In the genomic region with DNA sequence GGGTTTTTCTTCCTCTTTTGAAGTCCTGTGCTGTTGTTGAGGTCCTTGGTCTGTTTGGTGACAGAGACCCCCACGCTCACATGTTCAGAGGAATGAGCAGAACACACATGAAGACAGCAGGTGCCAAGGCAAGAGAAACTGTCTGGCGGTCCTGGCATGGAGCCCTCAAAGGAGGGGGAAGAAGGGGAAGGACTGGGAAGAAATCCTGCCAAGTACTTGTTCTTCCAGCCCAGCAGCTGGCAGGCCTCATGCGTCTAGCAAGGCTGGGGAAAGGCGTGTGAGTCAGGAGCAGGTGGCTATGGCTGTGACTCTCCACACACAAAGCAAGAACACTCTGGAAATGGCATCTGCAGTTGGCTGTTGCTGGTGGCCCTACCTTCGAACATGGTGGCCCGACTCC, we compare ENCODE assay signal across 11 mouse cellular contexts. TPM values are rescaled to one million over a fixed set of nuclear protein-coding genes. Genes with fewer than 3 reads are reported as not detected.
DNase-seq lines count a peak whose midpoint lies in the region; ATAC-seq lines count a peak whose summit lies in the region.
"Had no signal": no experiment of that assay in that cellular context is flagged by ENCODE, and none has a peak within 500 bp of the region (broad histone marks: within the 10 kb centered on the region; RNA-seq: fewer than 3 reads in every experiment).

No protein-coding gene starts in this region.

- H3K27me3 ChIP-seq in hindbrain, embryonic 14.5 days (ENCODE audit: control insufficient read depth, insufficient read depth, low read length), result no peaks in the 10 kb centered on the region
- H3K27me3 ChIP-seq in hindbrain, embryonic 12.5 days, result no peaks in the 10 kb centered on the region
- H3K27me3 ChIP-seq: embryonic facial prominence, embryonic 12.5 days; stomach, embryonic 15.5 days had no signal

- no peak overlapping the region for H3K4me3 ChIP-seq in hindbrain, embryonic 14.5 days (replicated peaks; ENCODE audit: low read length)
- H3K4me3 ChIP-seq in hindbrain, embryonic 12.5 days, result no peak overlapping the region
- H3K4me3 ChIP-seq: embryonic facial prominence, embryonic 12.5 days; liver, embryonic 13.5 days; stomach, embryonic 15.5 days had no signal

- DNase-seq in hindbrain, embryonic 14.5 days (ENCODE audit: low spot score), result peak; percentile 45
- DNase-seq in adrenal gland, postnatal 25 days, result peak; percentile 65
- DNase-seq in gastrocnemius, postnatal 36 days, result peak; percentile 59 to 77
- DNase-seq in left cerebral cortex, postnatal 36 days (ENCODE audit: low spot score in 2 of 2), result peak; percentile 83
- DNase-seq in skeletal muscle tissue, adult 2 months (ENCODE audit: low read depth, low spot score), result peak; percentile 81
- DNase-seq in B cell, adult 2 months, result no peak
- DNase-seq in cerebellum, adult 9-10 months, result no peak
- DNase-seq: liver, embryonic 13.5 days had no signal

- no peaks in the 10 kb centered on the region for H3K36me3 ChIP-seq in hindbrain, embryonic 14.5 days (replicated peaks; ENCODE audit: control insufficient read depth, insufficient read depth)
- H3K36me3 ChIP-seq in hindbrain, embryonic 12.5 days, result 0 out of 2 replicates have a peak, but pooled peaks cover 5% of the 10 kb centered on the region
- H3K36me3 ChIP-seq: liver, embryonic 13.5 days; stomach, embryonic 15.5 days had no signal

- H3K9ac ChIP-seq in hindbrain, embryonic 14.5 days, result no peak overlapping the region
- no peak overlapping the region for H3K9ac ChIP-seq in hindbrain, embryonic 12.5 days
- H3K9ac ChIP-seq: embryonic facial prominence, embryonic 12.5 days; liver, embryonic 13.5 days; stomach, embryonic 15.5 days had no signal

- H3K9me3 ChIP-seq in hindbrain, embryonic 14.5 days (ENCODE audit: control insufficient read depth, low read length), result no peaks in the 10 kb centered on the region
- no peaks in the 10 kb centered on the region for H3K9me3 ChIP-seq in hindbrain, embryonic 12.5 days (replicated peaks)
- H3K9me3 ChIP-seq: embryonic facial prominence, embryonic 12.5 days; liver, embryonic 13.5 days; stomach, embryonic 15.5 days had no signal

- no peaks in the 10 kb centered on the region for H3K4me1 ChIP-seq in hindbrain, embryonic 14.5 days (replicated peaks; ENCODE audit: control insufficient read depth, insufficient read depth, low read length)
- no peaks in the 10 kb centered on the region for H3K4me1 ChIP-seq in hindbrain, embryonic 12.5 days
- H3K4me1 ChIP-seq: embryonic facial prominence, embryonic 12.5 days; liver, embryonic 13.5 days; stomach, embryonic 15.5 days had no signal

- H3K27ac ChIP-seq in hindbrain, embryonic 14.5 days, result no peak overlapping the region
- no peak overlapping the region for H3K27ac ChIP-seq in hindbrain, embryonic 12.5 days
- H3K27ac ChIP-seq: embryonic facial prominence, embryonic 12.5 days; liver, embryonic 13.5 days; stomach, embryonic 15.5 days had no signal

- H3K4me2 ChIP-seq in hindbrain, embryonic 14.5 days (replicated peaks), result no peak overlapping the region
- no peak overlapping the region for H3K4me2 ChIP-seq in hindbrain, embryonic 12.5 days (replicated peaks)
- H3K4me2 ChIP-seq: embryonic facial prominence, embryonic 12.5 days; liver, embryonic 13.5 days; stomach, embryonic 15.5 days had no signal

- intact Hi-C loops in gastrocnemius, postnatal 36 days (cut with DNase I), result no loop called here
- intact Hi-C loops in left cerebral cortex, postnatal 36 days (cut with DNase I), result no loop called here

- ATAC-seq in hindbrain, embryonic 14.5 days (ENCODE audit: low FRiP score), result no peak; the same call in 1 of the 2 replicates
- no peak for ATAC-seq in hindbrain, embryonic 12.5 days (ENCODE audit: low FRiP score)

- 72% methylated on average over 6 of the region's 6 CpGs for WGBS in hindbrain, embryonic 14.5 days
- 79% methylated on average over 6 of the region's 6 CpGs for WGBS in hindbrain, embryonic 12.5 days

RNA-seq across cellular contexts. Expression of gene Thpo, which starts 12.3 kb away (rescaled TPM):
- 0.86 and 1.2 TPM in 2 replicates for polyA plus RNA-seq in hindbrain, embryonic 14.5 days (2014; fragmentation: Nextera tagmentation; extraction: Ambion mirVana)
- polyA plus RNA-seq in hindbrain, embryonic 12.5 days (2016; fragmentation: Nextera tagmentation; extraction: Ambion mirVana), result 0.96 and 0.98 TPM in 2 replicates
- 1.6 and 3.2 TPM in 2 replicates for total RNA-seq in adrenal gland, postnatal 25 days (2021)
- 1 to 10 TPM; 3.6 to 4.0 TPM for total RNA-seq in gastrocnemius, postnatal 36 days (2021)
- 1 to 10 TPM; 2.9 to 7.8 TPM for total RNA-seq in left cerebral cortex, postnatal 36 days (2021)

RNA-seq across cellular contexts. Expression of gene Chrd, which starts 13.7 kb away (rescaled TPM):
- polyA plus RNA-seq in hindbrain, embryonic 14.5 days (2014; fragmentation: Nextera tagmentation; extraction: Ambion mirVana), result 5.4 and 7.3 TPM in 2 replicates
- polyA plus RNA-seq in hindbrain, embryonic 12.5 days (2016; fragmentation: Nextera tagmentation; extraction: Ambion mirVana), result 6.0 and 6.4 TPM in 2 replicates
- total RNA-seq in adrenal gland, postnatal 25 days (2021), result 8.1 and 13.5 TPM in 2 replicates
- 1 to 10 TPM; 2.3 to 3.0 TPM for total RNA-seq in gastrocnemius, postnatal 36 days (2021)
- total RNA-seq in left cerebral cortex, postnatal 36 days (2021), result 10 to 100 TPM; 33.6 to 46.4 TPM

RNA-seq across cellular contexts. Expression of gene Clcn2, which starts 29.1 kb away (rescaled TPM):
- polyA plus RNA-seq in hindbrain, embryonic 14.5 days (2014; fragmentation: Nextera tagmentation; extraction: Ambion mirVana), result 28.7 and 32.1 TPM in 2 replicates
- polyA plus RNA-seq in hindbrain, embryonic 12.5 days (2016; fragmentation: Nextera tagmentation; extraction: Ambion mirVana), result 40.0 and 40.5 TPM in 2 replicates
- 45.9 and 74.4 TPM in 2 replicates for total RNA-seq in adrenal gland, postnatal 25 days (2021)
- 1 to 10 TPM in 1 of 2 experiments, under 1 TPM in 1; 0.99 to 1.0 TPM for total RNA-seq in gastrocnemius, postnatal 36 days (2021)
- 10 to 100 TPM; 59.1 to 72.2 TPM for total RNA-seq in left cerebral cortex, postnatal 36 days (2021)

RNA-seq across cellular contexts. Expression of gene Polr2h, which starts 29.2 kb away (rescaled TPM):
- polyA plus RNA-seq in hindbrain, embryonic 14.5 days (2014; fragmentation: Nextera tagmentation; extraction: Ambion mirVana), result 93.2 and 95.9 TPM in 2 replicates
- polyA plus RNA-seq in hindbrain, embryonic 12.5 days (2016; fragmentation: Nextera tagmentation; extraction: Ambion mirVana), result 68.6 and 80.7 TPM in 2 replicates
- total RNA-seq in adrenal gland, postnatal 25 days (2021), result 49.8 and 56.3 TPM in 2 replicates
- total RNA-seq in gastrocnemius, postnatal 36 days (2021), result 1 to 10 TPM; 7.7 to 9.3 TPM
- total RNA-seq in left cerebral cortex, postnatal 36 days (2021), result 10 to 100 TPM; 21.7 to 25.5 TPM

RNA-seq across cellular contexts. Expression of gene Fam131a, which starts 53.6 kb away (rescaled TPM):
- 41.8 and 44.2 TPM in 2 replicates for polyA plus RNA-seq in hindbrain, embryonic 14.5 days (2014; fragmentation: Nextera tagmentation; extraction: Ambion mirVana)
- polyA plus RNA-seq in hindbrain, embryonic 12.5 days (2016; fragmentation: Nextera tagmentation; extraction: Ambion mirVana), result 19.4 and 19.8 TPM in 2 replicates
- total RNA-seq in adrenal gland, postnatal 25 days (2021), result 14.8 and 17.6 TPM in 2 replicates
- total RNA-seq in gastrocnemius, postnatal 36 days (2021), result 10 to 100 TPM; 50.1 to 79.3 TPM
- 100 to 1,000 TPM; 303 to 372 TPM for total RNA-seq in left cerebral cortex, postnatal 36 days (2021)

Comparison
In these comparisons a context has a peak if more than half of its experiments do, and no peak if none do; other contexts are left out.
1. DNase-seq: peak in hindbrain, embryonic 14.5 days (single experiment), adrenal gland, postnatal 25 days (single experiment), gastrocnemius, postnatal 36 days (2 of 2), left cerebral cortex, postnatal 36 days (2 of 2) and skeletal muscle tissue, adult 2 months (single experiment); none in B cell, adult 2 months (0 of 2) and cerebellum, adult 9-10 months (single experiment).
2. RNA of gene Clcn2, which starts 29.1 kb away (total RNA-seq): 45.9 to 74.4 TPM in adrenal gland, postnatal 25 days and 59.1 to 72.2 TPM in left cerebral cortex, postnatal 36 days; 0.99 to 1.0 TPM in gastrocnemius, postnatal 36 days; every median in the first group is over 10 times any median in the second.